Mouse (Mus musculus): ENCODE results near the gene Ifna1. TPM values are rescaled to one million over a fixed set of nuclear protein-coding genes. Genes with fewer than 3 reads are reported as not detected.

The Ifna1 gene
- polyA plus RNA-seq, 1 experiment: not detected

DNA sequence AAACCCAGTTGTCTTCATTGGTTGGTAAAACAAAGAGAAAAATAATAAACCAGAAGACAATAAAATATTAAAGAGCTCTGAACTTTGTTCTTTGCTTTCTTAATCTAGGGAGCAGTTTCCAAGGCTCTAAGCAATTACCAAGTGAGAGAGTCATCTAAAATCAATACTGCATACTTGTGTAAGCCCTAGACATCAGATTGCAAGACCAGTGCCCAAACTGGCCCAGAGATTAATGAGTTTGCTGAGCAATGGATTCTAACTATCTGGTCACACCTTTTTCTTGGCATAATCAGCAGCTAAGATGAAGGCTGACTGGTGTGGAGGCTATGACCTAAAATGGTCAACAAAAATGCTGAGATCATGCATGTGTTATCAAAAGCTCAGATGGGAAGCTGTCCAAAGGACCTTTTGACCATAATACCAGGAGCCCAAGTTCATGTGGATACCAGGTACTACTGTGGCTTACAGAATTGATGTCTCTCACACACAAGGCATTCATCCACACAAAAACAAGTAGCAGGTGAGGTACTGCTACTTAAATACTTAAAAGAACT is 43.4 kb downstream of the Ifna1 start:
- TF ChIP-seq POLR2A (IDR thresholded peaks at IDR 0.05; ENCODE audit: low read depth, low read length) (no peak), CTCF (IDR thresholded peaks at IDR 0.05; ENCODE audit: extremely low read depth, insufficient read depth, insufficient read length, insufficient replicate concordance) (no peak)
- H3K27me3 ChIP-seq (ENCODE audit: control insufficient read depth, insufficient read depth, low read length): no peaks in the 10 kb centered on the region
- H3K36me3 ChIP-seq (ENCODE audit: control insufficient read depth, insufficient read depth, low read length): no peaks in the 10 kb centered on the region
- no peak for DNase-seq (ENCODE audit: low read depth in 1 of 2, low spot score in 2 of 2)
- no peak overlapping the region for H3K4me3 ChIP-seq (ENCODE audit: extremely low read depth, insufficient read depth, insufficient read length)
- H3K27ac ChIP-seq (ENCODE audit: insufficient read depth, low read length): no peak overlapping the region
- no peaks in the 10 kb centered on the region for H3K4me1 ChIP-seq (ENCODE audit: control insufficient read depth, insufficient read depth, insufficient read length)

Other genes starting within 250 kb of the Ifna1 start
- not detected in 2 replicates for gene Ifna12, start 246.7 kb upstream of the Ifna1 start, polyA plus RNA-seq (2012; rRNA removed)
- gene C87499, start 215.7 kb upstream of the Ifna1 start, polyA plus RNA-seq (2012; rRNA removed): not detected in 2 replicates
- not detected in 2 replicates for gene Ifna13, start 205.6 kb upstream of the Ifna1 start, polyA plus RNA-seq (2012; rRNA removed)
- gene Ifna16, start 173.2 kb upstream of the Ifna1 start, polyA plus RNA-seq (2012; rRNA removed): not detected in 2 replicates
- not detected in 2 replicates for gene Ifna2, start 166.2 kb upstream of the Ifna1 start, polyA plus RNA-seq (2012; rRNA removed)
- gene Ifnab, start 158.7 kb upstream of the Ifna1 start, polyA plus RNA-seq (2012; rRNA removed): not detected in 2 replicates
- gene Gm26566, start 128.3 kb upstream of the Ifna1 start, polyA plus RNA-seq (2012; rRNA removed): 0.18 and 0.45 TPM in 2 replicates
- 8.4 and 11.4 TPM in 2 replicates for gene Klhl9, start 127.6 kb upstream of the Ifna1 start, polyA plus RNA-seq (2012; rRNA removed)
- not detected in 2 replicates for gene Gm13271, start 95.2 kb upstream of the Ifna1 start, polyA plus RNA-seq (2012; rRNA removed)
- gene Gm13283, start 90.0 kb upstream of the Ifna1 start, polyA plus RNA-seq (2012; rRNA removed): 0.07 TPM in 1 of 2 replicates, not detected in the other
- gene Gm13290, start 76.3 kb upstream of the Ifna1 start, polyA plus RNA-seq (2012; rRNA removed): not detected in 2 replicates
- gene Gm13289, start 73.2 kb upstream of the Ifna1 start, polyA plus RNA-seq (2012; rRNA removed): not detected in 2 replicates
- gene Gm13272, start 70.2 kb upstream of the Ifna1 start, polyA plus RNA-seq (2012; rRNA removed): not detected in 2 replicates
- gene Ifnz, start 68.0 kb upstream of the Ifna1 start, polyA plus RNA-seq (2012; rRNA removed): not detected in 2 replicates
- not detected in 2 replicates for gene Gm13276, start 64.4 kb upstream of the Ifna1 start, polyA plus RNA-seq (2012; rRNA removed)
- gene Gm13277, start 61.5 kb upstream of the Ifna1 start, polyA plus RNA-seq (2012; rRNA removed): not detected in 2 replicates
- gene Gm13278, start 58.5 kb upstream of the Ifna1 start, polyA plus RNA-seq (2012; rRNA removed): not detected in 2 replicates
- gene Gm13275, start 55.6 kb upstream of the Ifna1 start, polyA plus RNA-seq (2012; rRNA removed): not detected in 2 replicates
- not detected in 2 replicates for gene Gm13279, start 52.7 kb upstream of the Ifna1 start, polyA plus RNA-seq (2012; rRNA removed)
- not detected in 2 replicates for gene Gm13285, start 50.4 kb upstream of the Ifna1 start, polyA plus RNA-seq (2012; rRNA removed)
- not detected in 2 replicates for gene Gm13287, start 46.8 kb upstream of the Ifna1 start, polyA plus RNA-seq (2012; rRNA removed)
- gene Gm13288, start 44.6 kb upstream of the Ifna1 start, polyA plus RNA-seq (2012; rRNA removed): not detected in 2 replicates
- gene Ifna7, start 33.9 kb upstream of the Ifna1 start, polyA plus RNA-seq (2012; rRNA removed): not detected in 2 replicates
- not detected in 2 replicates for gene Ifna11, start 30.1 kb upstream of the Ifna1 start, polyA plus RNA-seq (2012; rRNA removed)
- not detected in 2 replicates for gene Ifna6, start 22.7 kb upstream of the Ifna1 start, polyA plus RNA-seq (2012; rRNA removed)
- not detected in 2 replicates for gene Ifna5, start 14.6 kb upstream of the Ifna1 start, polyA plus RNA-seq (2012; rRNA removed)
- not detected in 2 replicates for gene Ifna4, start 8.2 kb upstream of the Ifna1 start, polyA plus RNA-seq (2012; rRNA removed)
- not detected in 2 replicates for gene Ifne, start 30.1 kb downstream of the Ifna1 start, polyA plus RNA-seq (2012; rRNA removed)

All from spleen, adult 2 months (tissue).